Mouse (Mus musculus): ENCODE results near the gene Tdrd9.

- TF ChIP-seq CTCF (conservative IDR thresholded peaks at IDR 0.05; ENCODE audit: insufficient read depth, insufficient read length, low read depth, low read length) (no peak), POLR2A (IDR thresholded peaks at IDR 0.05; ENCODE audit: low read depth, low read length) (no peak)
Measured at GRCm38 (mm10) chr12:112023306-112023705, 51.9 kb downstream of the Tdrd9 start.

Measured in kidney, adult 2 months (tissue).